Mouse (Mus musculus) embryonic facial prominence, embryonic 14.5 days (tissue): ENCODE results near the gene Ces2b. TPM values are rescaled to one million over a fixed set of nuclear protein-coding genes. Genes with fewer than 3 reads are reported as not detected.
"Not testable (repeated sequence)": the region's sequence is repeated elsewhere in the genome, so short reads cannot be mapped to it uniquely, and the experiment has no call there.

Experiments
- ATAC-seq: fragments of 200-750 bp; cut with Nextera tagmentation; 2 replicates; pipeline ENCODE4 v1.8.0; 2017; ENCODE audit warnings: low read depth, moderate number of reproducible peaks, moderate TSS enrichment
- DNase-seq: peaks from one replicate; pipeline ENCODE4 v3.0.0-alpha.2; 2015; ENCODE audit warnings: low spot score
- H3K27ac ChIP-seq: fragments of 300-500 bp; sonication (generic); replicated peaks from 2 replicates; pipeline ENCODE4 v1.5.1; 2014; ENCODE audit warnings: low read depth, mild to moderate bottlenecking, low read length, moderate library complexity
- H3K27me3 ChIP-seq: fragments of 300-500 bp; sonication (generic); replicated peaks from 2 replicates; pipeline ENCODE4 v1.6.1; 2014; ENCODE audit warnings: low read length; ENCODE audit not compliant: control insufficient read depth, insufficient read depth
- H3K36me3 ChIP-seq: fragments of 300-500 bp; sonication (generic); 2 replicates; pipeline ENCODE4 v1.6.1; 2014; ENCODE audit warnings: low read length, mixed read lengths; ENCODE audit not compliant: control insufficient read depth, insufficient read depth
- H3K4me1 ChIP-seq: fragments of 300-500 bp; sonication (generic); 2 replicates; pipeline ENCODE4 v1.6.1; 2014; ENCODE audit warnings: antibody characterized with exemption, low read length; ENCODE audit not compliant: control insufficient read depth, insufficient read depth
- H3K4me2 ChIP-seq: fragments of 300-500 bp; sonication (generic); 2 replicates; pipeline ENCODE4 v1.6.1; 2014; ENCODE audit warnings: low read depth, mild to moderate bottlenecking, low read length, moderate library complexity, mixed read lengths
- H3K4me3 ChIP-seq: fragments of 300-500 bp; sonication (generic); 2 replicates; pipeline ENCODE4 v1.5.1; 2014; ENCODE audit warnings: low read depth, mild to moderate bottlenecking, low read length
- H3K9ac ChIP-seq: fragments of 300-500 bp; sonication (generic); 2 replicates; pipeline ENCODE4 v1.6.1; 2014; ENCODE audit warnings: low read depth, mild to moderate bottlenecking, low read length, moderate library complexity, mixed read lengths
- H3K9me3 ChIP-seq: fragments of 300-500 bp; sonication (generic); 2 replicates; pipeline ENCODE4 v1.6.1; 2016; ENCODE audit warnings: low read length; ENCODE audit not compliant: control insufficient read depth
- whole genome bisulfite sequencing: fragments of 180-500 bp; shearing (Covaris S2); extraction: QIAGEN DNeasy Blood & Tissue Kit; methylation state at CpG from one replicate; pipeline ENCODE4 v1.1.7; 2014; 5-methylcytosine and 5-hydroxymethylcytosine counted together
- polyA plus RNA-seq: library from polyadenylated mRNA; unstranded; fragments of >200 nt; fragmentation: Nextera tagmentation; extraction: Ambion mirVana; gene quantifications from 2 replicates; pipeline ENCODE4 v1.2.1, GENCODE M21; 2014

Gene Ces2b
- polyA plus RNA-seq, 1 experiment from 2014 or later: not detected

DNA sequence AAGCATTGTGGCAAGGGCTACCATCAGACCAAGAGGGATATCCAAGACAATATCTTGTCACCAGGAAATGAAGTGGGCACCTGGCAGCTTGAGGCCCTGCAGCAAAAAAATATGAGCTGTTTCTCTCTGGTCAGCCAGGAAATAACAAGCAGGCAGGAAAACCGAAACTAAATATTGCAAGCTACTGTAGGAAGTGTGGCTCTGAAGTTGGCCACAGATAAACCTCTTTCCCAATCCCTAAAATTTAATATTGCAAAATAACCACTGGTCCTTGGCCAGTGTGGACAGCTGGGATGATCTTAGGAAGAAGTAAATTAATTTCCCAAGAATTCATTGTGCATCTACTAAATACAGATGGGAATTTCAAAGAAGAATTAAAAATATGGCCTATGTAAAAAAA, 4.5 kb upstream of the Ces2b start:
- H3K9me3 ChIP-seq: no peaks in the 10 kb centered on the region
- DNase-seq (no peak), ATAC-seq (no peak)
- H3K4me3 ChIP-seq: no peak overlapping the region
- 85% methylated on average over 1 of the region's 1 CpGs for WGBS
- no peak overlapping the region for H3K9ac ChIP-seq
- no peak overlapping the region for H3K27ac ChIP-seq
- H3K4me1 ChIP-seq: no peaks in the 10 kb centered on the region
- no peaks in the 10 kb centered on the region for H3K36me3 ChIP-seq
- H3K4me2 ChIP-seq: no peak overlapping the region
- H3K27me3 ChIP-seq: no peaks in the 10 kb centered on the region

DNA sequence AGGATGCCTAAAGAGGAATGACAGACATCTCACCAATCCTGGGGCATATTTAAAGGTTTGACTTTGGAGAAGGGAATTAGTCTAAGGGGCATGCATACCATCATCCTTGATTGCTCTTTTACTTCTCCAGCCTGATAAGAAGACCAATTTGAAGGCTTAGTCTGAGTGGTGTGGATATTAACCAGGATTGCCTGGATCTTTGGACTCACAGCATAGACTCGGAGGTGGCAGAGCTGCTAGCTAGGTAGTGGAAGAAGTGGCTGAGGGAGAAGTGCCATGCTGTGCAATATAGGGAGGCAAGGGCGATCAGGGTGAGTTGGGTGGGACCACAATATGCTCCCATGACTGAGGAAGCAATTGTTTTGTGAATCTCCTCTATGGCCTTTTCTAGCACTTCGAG, 3.2 kb upstream of the Ces2b start:
- Histone ChIP-seq H3K4me1 (no peaks in the 10 kb centered on the region), H3K9ac (no peak overlapping the region), H3K4me3 (no peak overlapping the region), H3K36me3 (no peaks in the 10 kb centered on the region), H3K9me3 (no peaks in the 10 kb centered on the region), H3K27ac (no peak overlapping the region), H3K4me2 (no peak overlapping the region), H3K27me3 (no peaks in the 10 kb centered on the region)
- WGBS: 71% methylated on average over 3 of the region's 3 CpGs
- ATAC-seq: no peak
- no peak for DNase-seq

DNA sequence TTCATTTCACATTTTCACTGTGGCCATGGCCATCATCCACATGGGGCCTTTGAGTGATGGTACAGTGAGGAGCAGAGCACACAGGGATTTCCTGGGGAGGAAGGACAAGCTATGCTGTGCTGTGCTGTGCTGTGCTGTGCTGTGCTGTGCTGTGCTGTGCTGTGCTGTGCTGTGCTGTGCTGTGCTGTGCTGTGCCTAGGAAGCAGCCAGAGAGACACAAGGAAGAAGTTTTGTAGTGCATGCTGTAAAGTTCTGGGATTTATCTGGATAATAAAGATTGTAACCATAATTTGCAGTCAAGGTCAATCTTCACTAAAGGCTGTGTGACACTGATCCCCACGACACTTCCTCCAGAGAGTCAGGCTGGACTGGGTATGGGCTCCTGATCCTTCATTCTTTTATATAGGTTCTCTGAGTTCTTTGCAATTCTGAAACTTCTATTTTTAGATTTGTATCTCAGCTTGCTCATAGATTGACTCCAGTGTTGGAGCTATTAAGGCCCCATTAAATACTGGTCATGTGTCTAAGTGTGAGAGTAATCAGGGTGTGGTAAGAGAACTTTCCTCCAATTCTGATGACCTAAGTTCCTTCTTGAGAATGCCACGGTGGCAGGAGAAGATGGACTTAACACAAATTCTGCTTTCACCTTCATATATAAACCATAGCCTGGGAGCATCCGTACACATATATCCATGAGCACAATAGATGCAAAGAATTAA, 10.1 kb downstream of the Ces2b start:
- no peak overlapping the region for H3K4me3 ChIP-seq
- H3K4me1 ChIP-seq: no peaks in the 10 kb centered on the region
- no peak overlapping the region for H3K4me2 ChIP-seq
- DNase-seq: no peak
- no peaks in the 10 kb centered on the region for H3K9me3 ChIP-seq
- 86% methylated on average over 3 of the region's 3 CpGs for WGBS
- no peak for ATAC-seq
- H3K9ac ChIP-seq: no peak overlapping the region
- H3K27me3 ChIP-seq: no peaks in the 10 kb centered on the region
- no peaks in the 10 kb centered on the region for H3K36me3 ChIP-seq
- no peak overlapping the region for H3K27ac ChIP-seq

DNA sequence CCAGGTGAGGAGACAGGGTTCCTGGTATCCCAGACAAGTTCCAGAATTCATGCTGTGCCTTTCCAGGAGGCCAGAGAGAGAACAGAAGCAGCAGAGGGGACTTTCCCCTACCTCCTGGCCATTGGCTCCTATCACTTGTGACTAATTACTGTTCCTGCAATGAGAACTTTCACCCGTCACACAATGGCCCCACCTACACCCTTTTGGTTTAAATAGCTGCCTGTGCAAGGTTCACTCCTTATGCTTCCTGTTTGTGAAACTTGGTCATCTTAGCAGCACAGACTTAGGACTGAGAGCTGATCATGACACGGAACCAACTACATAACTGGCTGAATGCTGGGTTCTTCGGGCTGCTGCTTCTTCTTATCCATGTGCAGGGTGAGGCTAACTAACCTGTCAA, 15.5 kb downstream of the Ces2b start, which contains the start of gene Ces2c:
Gene Ces2c (plus strand): TSS at position 238 of the 400 bp plus-strand sequence.
- Histone ChIP-seq H3K4me3 (no peak within 1 kb of the TSS), H3K36me3 (no peaks in the 10 kb centered on the region), H3K4me1 (no peaks in the 10 kb centered on the region), H3K4me2 (no peak within 1 kb of the TSS), H3K27ac (no peak within 1 kb of the TSS), H3K9me3 (no peaks in the 10 kb centered on the region), H3K9ac (no peak within 1 kb of the TSS), H3K27me3 (no peaks in the 10 kb centered on the region)
- WGBS: 84% methylated on average over 3 of the region's 3 CpGs
- no peak for DNase-seq
- no peak for ATAC-seq

DNA sequence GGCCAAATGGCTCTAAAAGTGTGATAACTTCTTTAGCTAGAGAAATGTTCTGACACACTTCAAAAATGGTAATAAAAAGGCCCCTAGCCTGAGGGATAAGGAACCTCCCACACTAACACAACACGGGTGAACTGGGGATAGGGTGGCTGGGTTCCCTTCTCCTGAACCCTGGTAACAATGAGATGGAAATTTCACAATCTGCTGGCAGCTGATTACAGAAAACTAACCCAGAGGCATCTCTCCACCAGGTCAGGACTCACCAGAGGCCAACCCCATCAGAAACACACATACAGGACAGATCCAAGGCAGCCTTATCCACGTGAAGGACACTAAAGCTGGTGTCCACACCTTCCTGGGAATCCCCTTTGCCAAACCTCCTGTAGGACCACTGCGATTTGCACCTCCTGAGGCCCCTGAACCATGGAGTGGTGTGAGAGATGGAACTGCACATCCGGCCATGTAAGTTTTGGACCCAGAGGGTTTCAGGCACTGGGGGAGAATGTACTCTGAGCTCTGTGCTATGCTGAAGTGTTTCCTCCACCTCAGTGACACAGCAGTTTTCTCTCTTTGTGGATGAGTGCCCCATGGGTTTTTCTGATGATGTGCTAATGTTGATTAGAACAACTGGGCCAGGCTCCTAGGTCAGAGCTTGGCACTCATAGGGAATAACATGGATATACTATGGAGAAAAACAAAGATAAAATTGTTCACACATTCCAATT, 16.5 kb downstream of the Ces2b start:
- no peaks in the 10 kb centered on the region for H3K36me3 ChIP-seq
- no peak overlapping the region for H3K27ac ChIP-seq
- H3K4me1 ChIP-seq: no peaks in the 10 kb centered on the region
- no peaks in the 10 kb centered on the region for H3K9me3 ChIP-seq
- H3K9ac ChIP-seq: no peak overlapping the region
- H3K4me2 ChIP-seq: no peak overlapping the region
- WGBS: 70% methylated on average over 4 of the region's 4 CpGs
- H3K4me3 ChIP-seq: no peak overlapping the region
- H3K27me3 ChIP-seq: no peaks in the 10 kb centered on the region
- ATAC-seq: no peak
- no peak for DNase-seq

DNA sequence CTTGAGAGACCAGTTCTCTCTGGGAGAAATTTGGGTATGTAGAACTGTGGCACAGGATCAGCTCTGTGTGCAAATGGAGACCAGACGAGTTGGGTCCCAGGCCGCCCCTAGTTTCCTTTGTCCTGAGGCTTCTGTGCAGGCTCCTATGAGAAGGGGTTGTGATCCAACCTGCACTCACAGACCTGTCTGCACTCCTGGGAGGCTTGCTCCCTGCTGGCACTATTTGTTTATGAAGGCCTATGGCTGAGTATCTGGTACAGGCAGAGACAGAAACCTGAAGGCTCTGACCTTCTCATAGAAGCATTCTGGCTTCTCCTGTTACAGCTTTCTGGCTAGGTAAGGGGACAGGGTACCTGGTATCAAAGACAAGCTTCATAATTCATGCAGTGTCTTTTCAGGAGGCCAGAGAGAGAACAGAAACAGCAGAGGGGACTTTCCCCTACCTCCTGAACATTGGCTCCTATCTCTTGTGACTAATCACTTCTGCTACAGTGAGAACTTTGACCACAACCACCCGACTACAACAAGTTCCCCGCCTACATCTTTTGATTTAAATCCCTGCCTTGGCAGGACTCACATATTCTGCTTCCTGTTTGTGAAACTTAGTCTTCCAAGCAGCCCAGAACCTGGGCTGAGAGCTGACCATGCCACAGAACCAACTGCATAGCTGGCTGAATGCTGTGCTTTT, 35.6 kb downstream of the Ces2b start:
- not testable (repeated sequence) for H3K9me3 ChIP-seq, H3K27ac ChIP-seq, H3K27me3 ChIP-seq, H3K4me2 ChIP-seq, ATAC-seq, H3K4me3 ChIP-seq, H3K4me1 ChIP-seq, H3K9ac ChIP-seq, H3K36me3 ChIP-seq, DNase-seq
- WGBS: no CpG with 5 or more reads among the region's 4 CpGs

DNA sequence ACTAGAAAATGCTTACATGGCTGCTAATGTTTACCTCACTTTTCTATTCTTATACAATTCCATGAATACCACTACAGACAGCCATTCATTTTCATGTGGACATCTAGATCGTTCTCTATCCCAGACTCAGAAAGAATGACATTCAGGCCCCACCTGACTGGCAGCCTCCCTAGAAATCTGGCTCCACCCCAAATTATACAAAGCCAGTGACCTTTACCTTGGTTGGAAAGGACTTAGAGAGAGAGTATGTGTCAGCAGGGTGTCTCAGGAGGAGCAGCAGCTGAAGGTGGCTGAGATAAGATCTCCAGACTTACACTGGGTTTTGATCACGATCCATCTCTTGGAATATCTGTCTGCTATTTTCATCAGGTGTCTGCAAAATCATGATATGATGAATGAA, 37.5 kb downstream of the Ces2b start:
- not testable (repeated sequence) for H3K9me3 ChIP-seq, DNase-seq, H3K4me1 ChIP-seq, H3K36me3 ChIP-seq, H3K27me3 ChIP-seq, H3K4me3 ChIP-seq, ATAC-seq, H3K27ac ChIP-seq, H3K9ac ChIP-seq, H3K4me2 ChIP-seq
- WGBS: no CpG with 5 or more reads among the region's 2 CpGs

DNA sequence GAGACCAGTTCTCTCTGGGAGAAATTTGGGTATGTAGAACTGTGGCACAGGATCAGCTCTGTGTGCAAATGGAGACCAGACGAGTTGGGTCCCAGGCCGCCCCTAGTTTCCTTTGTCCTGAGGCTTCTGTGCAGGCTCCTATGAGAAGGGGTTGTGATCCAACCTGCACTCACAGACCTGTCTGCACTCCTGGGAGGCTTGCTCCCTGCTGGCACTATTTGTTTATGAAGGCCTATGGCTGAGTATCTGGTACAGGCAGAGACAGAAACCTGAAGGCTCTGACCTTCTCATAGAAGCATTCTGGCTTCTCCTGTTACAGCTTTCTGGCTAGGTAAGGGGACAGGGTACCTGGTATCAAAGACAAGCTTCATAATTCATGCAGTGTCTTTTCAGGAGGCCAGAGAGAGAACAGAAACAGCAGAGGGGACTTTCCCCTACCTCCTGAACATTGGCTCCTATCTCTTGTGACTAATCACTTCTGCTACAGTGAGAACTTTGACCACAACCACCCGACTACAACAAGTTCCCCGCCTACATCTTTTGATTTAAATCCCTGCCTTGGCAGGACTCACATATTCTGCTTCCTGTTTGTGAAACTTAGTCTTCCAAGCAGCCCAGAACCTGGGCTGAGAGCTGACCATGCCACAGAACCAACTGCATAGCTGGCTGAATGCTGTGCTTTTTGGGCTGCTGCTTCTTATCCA, 55.0 kb downstream of the Ces2b start:
- not testable (repeated sequence) for H3K27ac ChIP-seq, H3K4me1 ChIP-seq, H3K9me3 ChIP-seq, H3K36me3 ChIP-seq, DNase-seq, H3K27me3 ChIP-seq, H3K4me3 ChIP-seq, H3K4me2 ChIP-seq, ATAC-seq, H3K9ac ChIP-seq
- WGBS: no CpG with 5 or more reads among the region's 4 CpGs
